13 mouse cellular contexts compared by ENCODE assay signal in the genomic region with DNA sequence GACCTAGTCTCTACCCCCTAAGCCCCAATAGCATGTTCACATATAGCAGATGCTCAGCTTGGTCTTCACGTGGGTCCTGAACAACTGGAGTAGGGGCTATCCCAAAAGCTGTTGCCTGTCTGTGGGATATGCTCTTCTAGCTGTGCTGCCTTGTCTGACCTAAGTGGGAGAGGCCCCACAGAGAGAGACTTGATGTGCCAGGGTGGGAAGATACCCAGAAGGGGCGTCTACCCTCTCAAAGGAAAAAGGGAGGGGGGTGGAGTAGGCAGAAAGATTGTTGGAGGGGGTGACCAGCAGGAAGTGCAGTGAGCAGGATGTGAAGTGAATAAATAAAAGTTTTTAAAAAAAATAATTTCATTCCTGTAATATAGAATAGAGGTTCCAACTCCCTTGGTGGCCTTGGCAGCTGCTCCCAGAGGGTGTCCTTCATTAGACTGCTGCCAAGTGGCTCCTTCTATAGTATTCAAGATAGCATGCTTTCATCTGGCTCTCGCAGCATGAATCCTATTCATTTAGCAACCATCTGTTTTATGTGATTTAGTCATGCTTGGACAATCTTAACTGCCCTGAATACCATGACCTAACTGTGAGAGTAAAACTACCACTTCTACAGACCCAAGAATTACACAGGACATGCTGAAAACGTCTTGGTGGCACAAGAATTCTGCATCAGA.
DNase-seq lines count a peak whose midpoint lies in the region; ATAC-seq lines count a peak whose summit lies in the region.
"Had no signal": no experiment of that assay in that cellular context is flagged by ENCODE, and none has a peak within 500 bp of the region (broad histone marks: within the 10 kb centered on the region; RNA-seq: fewer than 3 reads in every experiment).

No protein-coding gene starts in this region.

- no peaks in the 10 kb centered on the region for H3K27me3 ChIP-seq in lung, embryonic 15.5 days
- no peaks in the 10 kb centered on the region for H3K27me3 ChIP-seq in hindbrain, embryonic 13.5 days
- no peaks in the 10 kb centered on the region for H3K27me3 ChIP-seq in neural tube, embryonic 14.5 days (ENCODE audit: control insufficient read depth, insufficient read depth, low read length)
- H3K27me3 ChIP-seq in kidney, embryonic 14.5 days (ENCODE audit: control insufficient read depth, insufficient read depth, low read length) = no peaks in the 10 kb centered on the region
- H3K27me3 ChIP-seq: embryonic facial prominence, embryonic 12.5 days; heart, embryonic 12.5 days had no signal

- H3K9ac ChIP-seq in lung, embryonic 15.5 days = no peak overlapping the region
- H3K9ac ChIP-seq in hindbrain, embryonic 13.5 days = no peak overlapping the region
- H3K9ac ChIP-seq in neural tube, embryonic 14.5 days (replicated peaks; ENCODE audit: low read depth, low read length) = no peak overlapping the region
- no peak overlapping the region for H3K9ac ChIP-seq in kidney, embryonic 14.5 days (ENCODE audit: low read depth, low read length)
- H3K9ac ChIP-seq: embryonic facial prominence, embryonic 12.5 days; heart, embryonic 12.5 days had no signal

- WGBS in lung, embryonic 15.5 days = 39% methylated on average over 4 of the region's 4 CpGs
- WGBS in hindbrain, embryonic 13.5 days = 46% methylated on average over 4 of the region's 4 CpGs
- WGBS in neural tube, embryonic 14.5 days = 37% methylated on average over 4 of the region's 4 CpGs
- WGBS in kidney, embryonic 14.5 days = 64% methylated on average over 4 of the region's 4 CpGs

- H3K9me3 ChIP-seq in lung, embryonic 15.5 days = no peaks in the 10 kb centered on the region
- H3K9me3 ChIP-seq in hindbrain, embryonic 13.5 days = no peaks in the 10 kb centered on the region
- H3K9me3 ChIP-seq in neural tube, embryonic 14.5 days (ENCODE audit: control insufficient read depth, low read length) = no peaks in the 10 kb centered on the region
- H3K9me3 ChIP-seq in kidney, embryonic 14.5 days (ENCODE audit: control insufficient read depth, low read length) = no peaks in the 10 kb centered on the region
- H3K9me3 ChIP-seq: embryonic facial prominence, embryonic 12.5 days; heart, embryonic 12.5 days had no signal

- no peak overlapping the region for H3K4me3 ChIP-seq in lung, embryonic 15.5 days
- no peak overlapping the region for H3K4me3 ChIP-seq in hindbrain, embryonic 13.5 days
- H3K4me3 ChIP-seq in neural tube, embryonic 14.5 days (ENCODE audit: low read depth, low read length) = no peak overlapping the region
- H3K4me3 ChIP-seq in kidney, embryonic 14.5 days (ENCODE audit: low read length) = no peak overlapping the region
- H3K4me3 ChIP-seq: embryonic facial prominence, embryonic 12.5 days; heart, embryonic 12.5 days had no signal

- DNase-seq in cerebellum, adult 18-20 months = peak; percentile 2 to 4
- no peak for DNase-seq in cerebellum, adult 11 months
- DNase-seq in lung, postnatal 36 days = no peak
- DNase-seq in embryo, embryonic 10 days (ENCODE audit: low spot score) = no peak
- DNase-seq: kidney, postnatal 36 days; right cerebral cortex, postnatal 25 days had no signal

- no peaks in the 10 kb centered on the region for H3K36me3 ChIP-seq in lung, embryonic 15.5 days
- no peaks in the 10 kb centered on the region for H3K36me3 ChIP-seq in hindbrain, embryonic 13.5 days
- no peaks in the 10 kb centered on the region for H3K36me3 ChIP-seq in neural tube, embryonic 14.5 days (ENCODE audit: control insufficient read depth, insufficient read depth, low read length)
- H3K36me3 ChIP-seq in kidney, embryonic 14.5 days (ENCODE audit: control insufficient read depth, insufficient read depth, low read length) = no peaks in the 10 kb centered on the region
- H3K36me3 ChIP-seq: embryonic facial prominence, embryonic 12.5 days; heart, embryonic 12.5 days had no signal

- peak overlapping the region; percentile 34; the same call in 1 of the 2 replicates for H3K27ac ChIP-seq in lung, embryonic 15.5 days
- no peak overlapping the region for H3K27ac ChIP-seq in hindbrain, embryonic 13.5 days
- H3K27ac ChIP-seq in neural tube, embryonic 14.5 days (ENCODE audit: low read depth, low read length) = no peak overlapping the region
- H3K27ac ChIP-seq in kidney, embryonic 14.5 days (ENCODE audit: low read depth, low read length) = no peak overlapping the region
- H3K27ac ChIP-seq: embryonic facial prominence, embryonic 12.5 days had no signal

- H3K4me1 ChIP-seq in lung, embryonic 15.5 days = no peaks in the 10 kb centered on the region
- H3K4me1 ChIP-seq in hindbrain, embryonic 13.5 days (replicated peaks) = peaks cover 9% of the 10 kb centered on the region
- no peaks in the 10 kb centered on the region for H3K4me1 ChIP-seq in neural tube, embryonic 14.5 days (ENCODE audit: control insufficient read depth, insufficient read depth, low read length)
- no peaks in the 10 kb centered on the region for H3K4me1 ChIP-seq in kidney, embryonic 14.5 days (ENCODE audit: control insufficient read depth, insufficient read depth, low read length)
- H3K4me1 ChIP-seq: embryonic facial prominence, embryonic 12.5 days; heart, embryonic 12.5 days had no signal

- H3K4me2 ChIP-seq in lung, embryonic 15.5 days = no peak overlapping the region
- H3K4me2 ChIP-seq in hindbrain, embryonic 13.5 days = no peak overlapping the region
- no peak overlapping the region for H3K4me2 ChIP-seq in neural tube, embryonic 14.5 days (ENCODE audit: low read depth, low read length)
- H3K4me2 ChIP-seq in kidney, embryonic 14.5 days (replicated peaks; ENCODE audit: low read depth, low read length) = no peak overlapping the region
- H3K4me2 ChIP-seq: embryonic facial prominence, embryonic 12.5 days; heart, embryonic 12.5 days; liver, embryonic 11.5 days had no signal

- peak; percentile 89 for ATAC-seq in lung, embryonic 15.5 days (ENCODE audit: borderline replicate concordance, extremely low read depth, low FRiP score, low TSS enrichment)
- peak; percentile 87 for ATAC-seq in hindbrain, embryonic 13.5 days (ENCODE audit: low FRiP score)
- ATAC-seq in neural tube, embryonic 14.5 days (ENCODE audit: low read depth) = peak; percentile 83; the same call in 1 of the 2 replicates
- ATAC-seq in kidney, embryonic 14.5 days (ENCODE audit: low FRiP score, low TSS enrichment) = no peak

Comparison
In these comparisons a context has a peak if more than half of its experiments do, and no peak if none do; other contexts are left out.
1. DNase-seq: peak in cerebellum, adult 18-20 months (2 of 2); none in cerebellum, adult 11 months (single experiment), lung, postnatal 36 days (single experiment) and embryo, embryonic 10 days (single experiment).